Mouse (Mus musculus) adrenal gland, adult 8-10 months (tissue): ENCODE measurements around the gene Ccer2. TPM values are rescaled to one million over a fixed set of nuclear protein-coding genes. Genes with fewer than 3 reads are reported as not detected.

Source experiments
- DNase-seq: peaks from one replicate; pipeline ENCODE4 v3.0.0; 2022
- total RNA-seq, 4 experiments: library from RNA; stranded (reverse); gene quantifications; 2 replicates each; pipeline ENCODE4 v1.2.4; 2022

Gene Ccer2
- total RNA-seq, 4 experiments from 2014 or later, result not detected

DNA sequence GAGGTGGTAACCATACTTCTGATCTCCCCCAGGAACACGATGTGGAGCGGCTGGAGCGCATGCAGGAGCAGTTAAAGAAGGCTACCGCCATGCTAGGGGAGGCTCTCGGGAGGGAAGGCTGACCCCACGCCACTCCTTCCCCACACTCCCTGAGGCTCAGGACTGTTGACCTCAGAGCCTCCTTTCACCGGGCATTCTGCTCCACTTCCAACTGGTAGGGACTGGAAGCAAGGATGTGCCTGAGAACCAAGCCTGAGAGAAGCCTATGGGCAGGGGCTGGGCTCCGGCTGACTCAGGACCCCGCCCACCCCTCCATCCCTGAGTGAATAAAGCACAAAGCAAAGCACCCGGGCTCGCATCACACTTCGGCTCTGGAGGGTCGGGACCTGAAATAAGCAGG lies 2.6 kb downstream of the Ccer2 start:
- no peak for DNase-seq

DNA sequence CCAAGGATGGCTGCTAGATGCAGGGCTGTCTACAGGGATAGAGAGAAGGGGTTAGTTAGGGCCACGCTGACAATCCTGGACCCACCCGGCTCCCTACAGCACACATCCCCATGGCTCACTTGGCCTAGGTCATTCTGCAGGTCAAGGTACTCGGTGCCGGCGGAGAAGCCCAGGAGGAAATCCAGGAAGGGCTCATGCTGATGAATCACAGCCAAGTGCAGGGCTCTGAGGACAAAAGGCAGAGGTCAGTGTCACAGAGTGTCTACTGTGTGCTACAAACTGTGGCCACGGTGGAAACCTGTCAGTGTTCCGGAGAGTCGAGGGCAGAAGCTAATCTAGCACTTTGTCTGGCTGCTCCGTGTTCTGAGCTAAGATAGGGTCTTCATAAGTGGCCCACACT lies 5.9 kb downstream of the Ccer2 start:
- peak; percentile 52 for DNase-seq

DNA sequence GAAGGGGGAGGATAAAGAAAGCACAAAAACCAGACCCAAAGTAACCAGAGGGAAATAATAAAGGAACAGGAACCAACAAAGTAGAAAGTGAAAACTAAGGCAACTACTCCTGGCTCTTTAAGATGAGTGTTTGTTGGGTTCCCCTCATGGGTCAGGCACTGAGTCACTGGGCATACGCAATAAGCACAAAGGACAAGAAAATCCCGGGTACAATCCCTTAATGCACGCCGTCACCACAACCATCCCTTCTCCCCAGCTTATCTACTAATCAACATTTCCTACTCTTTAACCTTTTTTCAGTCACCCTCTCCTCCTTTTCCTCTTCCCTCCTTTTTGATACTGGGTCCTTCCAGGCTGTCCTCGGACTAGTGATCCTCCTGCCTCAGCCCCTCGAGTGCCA lies 9.2 kb downstream of the Ccer2 start:
- DNase-seq, result no peak

DNA sequence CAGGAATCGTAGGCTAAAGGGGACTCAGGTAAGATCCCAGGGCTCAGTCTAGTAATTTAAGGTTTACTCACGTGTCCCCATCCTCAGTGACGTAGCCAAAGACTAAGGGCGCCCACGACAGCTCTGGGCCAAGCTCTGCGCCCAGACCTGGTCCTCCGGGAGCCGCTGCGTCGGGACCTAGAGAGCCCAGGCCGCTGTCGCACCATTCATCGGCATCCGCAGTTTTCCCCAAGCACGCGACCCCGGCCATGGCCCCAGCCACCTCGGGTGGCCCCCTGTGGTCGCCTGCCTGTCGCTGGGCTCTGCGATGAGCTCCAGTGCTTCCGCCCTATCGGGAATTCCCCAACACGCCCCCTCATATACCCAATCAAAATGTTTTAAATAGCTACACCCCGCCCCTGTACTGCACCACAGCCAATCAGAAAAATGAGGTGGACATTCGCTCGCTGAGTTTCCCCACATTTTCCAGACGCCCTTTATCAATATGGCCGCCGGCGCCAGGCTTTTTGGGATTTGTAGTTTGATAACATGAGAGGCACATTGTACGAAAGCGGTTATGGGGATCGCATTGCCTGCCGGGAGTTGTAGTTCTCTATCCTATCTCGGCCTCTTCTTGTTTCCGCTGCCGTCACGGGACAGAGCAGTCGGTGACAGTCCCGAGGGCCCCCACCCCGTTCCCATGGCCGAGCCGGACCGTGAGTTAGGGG lies 10.4 kb downstream of the Ccer2 start, which contains the start of gene Sirt2:
Sirt2 (plus strand) TSS at position 563 of the 707 bp plus-strand sequence.
- peak; percentile 99 for DNase-seq

DNA sequence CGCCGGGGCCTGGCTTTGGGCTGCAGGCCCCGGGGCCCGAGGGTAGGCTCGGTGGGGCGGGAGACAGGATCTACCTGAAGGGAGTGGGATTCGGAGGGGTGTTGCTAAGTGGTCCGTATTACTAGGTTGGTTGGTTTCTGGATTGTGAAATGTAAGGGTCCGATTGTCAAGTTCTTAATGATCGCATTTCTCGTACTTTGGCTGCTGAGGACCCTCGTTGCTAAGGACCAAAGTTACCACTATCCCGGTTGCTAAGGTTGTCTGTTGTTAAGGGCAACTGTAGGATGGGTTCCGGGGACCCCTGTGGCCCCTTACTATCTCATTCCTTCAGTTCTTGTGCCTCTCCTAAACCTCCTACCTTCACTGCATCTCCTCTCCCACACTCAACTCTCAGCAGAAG lies 10.9 kb downstream of the Ccer2 start:
- no peak for DNase-seq

DNA sequence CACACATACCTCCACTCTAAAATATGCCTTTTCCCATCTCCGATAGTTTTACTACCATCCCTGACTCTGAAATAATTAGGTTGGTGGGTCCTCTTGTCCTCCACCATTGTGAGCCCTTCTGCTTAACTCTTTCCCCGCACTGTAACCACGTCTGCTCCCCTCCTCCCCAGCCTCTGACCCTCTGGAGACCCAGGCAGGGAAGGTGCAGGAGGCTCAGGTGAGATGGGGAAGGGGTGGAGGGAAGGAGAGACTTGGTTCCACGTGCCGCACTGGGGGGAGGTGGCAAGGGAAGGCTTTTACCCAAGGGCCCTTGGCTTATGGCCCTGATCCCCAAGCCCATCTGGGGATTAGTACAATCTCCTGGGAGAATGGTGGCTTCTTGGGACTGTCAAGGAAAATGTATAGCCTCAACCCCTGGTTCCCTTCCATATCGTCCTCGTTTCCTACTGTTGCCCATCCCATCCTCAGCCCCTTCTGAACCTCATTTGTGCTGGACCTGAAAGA lies 11.5 kb downstream of the Ccer2 start, which contains the start of gene Nfkbib:
Nfkbib (minus strand) TSS at position 51 of the 504 bp plus-strand sequence.
- no peak for DNase-seq

DNA sequence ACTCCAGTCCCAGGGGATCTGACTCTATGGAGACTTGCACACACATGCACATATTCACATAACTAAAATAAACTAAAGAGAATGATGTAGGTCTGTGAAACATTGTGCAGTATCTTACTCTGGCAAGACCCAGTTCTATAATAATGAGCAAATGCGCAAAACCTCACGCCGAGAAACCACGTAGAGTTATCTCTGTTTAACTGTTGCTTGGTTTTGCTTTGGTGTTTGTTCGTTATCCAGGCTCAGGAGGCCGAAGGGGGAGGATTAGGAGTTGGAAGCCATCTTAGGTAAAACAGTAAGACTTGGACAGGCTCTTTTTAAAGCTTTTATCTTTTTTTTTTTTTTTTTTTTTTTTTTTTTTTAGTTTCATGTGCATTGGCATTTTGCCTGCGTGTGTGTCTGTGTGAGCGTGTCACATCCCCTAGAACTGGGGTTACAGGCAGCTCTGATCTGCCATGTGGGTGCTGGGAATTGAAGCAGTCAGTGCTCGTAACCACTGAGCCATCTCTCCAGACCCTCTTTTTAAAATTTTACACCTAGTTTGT lies 13.5 kb downstream of the Ccer2 start:
- no peak for DNase-seq

DNA sequence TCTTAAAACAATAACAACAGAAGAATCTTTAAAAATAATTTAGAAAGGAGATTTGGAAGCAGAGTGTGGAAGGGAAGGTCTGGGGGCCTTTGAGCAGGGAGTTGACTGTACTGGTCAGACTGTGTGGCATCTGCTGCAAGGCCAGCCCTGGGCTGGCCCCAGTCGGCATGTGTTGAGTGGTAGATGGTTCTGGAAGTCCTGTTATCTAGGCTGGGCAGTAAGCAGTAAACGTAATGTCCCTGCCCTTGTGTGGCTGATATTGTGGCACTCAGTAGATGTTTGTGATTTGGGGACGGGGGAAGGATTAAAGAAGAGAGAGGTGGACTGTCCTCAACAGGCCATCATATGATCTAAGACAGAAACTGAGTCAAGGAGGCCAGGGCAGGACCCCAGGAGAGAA lies 14.3 kb downstream of the Ccer2 start:
- no peak for DNase-seq

DNA sequence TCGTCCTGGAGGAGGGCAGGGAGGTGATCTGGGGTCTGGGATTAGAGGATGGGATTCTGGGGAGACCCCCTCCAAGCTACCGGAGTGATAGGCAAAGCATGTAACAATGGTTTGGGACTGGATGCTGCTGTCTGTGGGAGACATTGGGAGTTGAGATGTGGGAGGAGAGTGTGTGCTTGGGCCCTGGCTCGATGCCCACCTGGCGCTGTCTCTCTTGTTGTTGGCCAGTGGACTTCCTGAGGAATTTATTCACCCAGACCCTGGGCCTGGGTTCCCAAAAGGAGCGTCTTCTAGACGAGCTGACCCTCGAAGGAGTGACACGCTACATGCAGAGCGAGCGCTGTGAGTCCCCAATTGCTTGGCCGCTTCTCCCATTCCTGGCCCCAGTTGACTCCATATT lies 15.9 kb downstream of the Ccer2 start:
- no peak for DNase-seq

DNA sequence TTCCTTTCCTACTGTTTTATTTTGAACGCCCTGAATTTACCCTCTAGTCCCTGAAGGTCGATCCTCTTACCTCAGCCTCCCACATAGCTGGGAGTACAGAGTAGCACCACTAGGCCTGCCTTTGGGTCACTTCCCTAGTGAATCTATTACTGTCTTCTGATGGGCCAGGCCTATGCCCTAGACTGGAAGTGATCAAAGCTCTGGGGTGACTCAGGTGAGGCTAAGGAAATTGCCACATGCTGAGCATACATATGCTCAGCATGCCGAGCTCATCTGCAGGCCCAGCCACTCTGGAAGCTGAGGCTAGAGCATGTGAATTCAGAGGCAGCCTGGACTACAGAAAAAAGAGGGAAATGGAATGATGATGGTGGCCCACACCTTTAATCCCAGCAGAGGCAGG lies 17.2 kb downstream of the Ccer2 start:
- DNase-seq, result no peak

DNA sequence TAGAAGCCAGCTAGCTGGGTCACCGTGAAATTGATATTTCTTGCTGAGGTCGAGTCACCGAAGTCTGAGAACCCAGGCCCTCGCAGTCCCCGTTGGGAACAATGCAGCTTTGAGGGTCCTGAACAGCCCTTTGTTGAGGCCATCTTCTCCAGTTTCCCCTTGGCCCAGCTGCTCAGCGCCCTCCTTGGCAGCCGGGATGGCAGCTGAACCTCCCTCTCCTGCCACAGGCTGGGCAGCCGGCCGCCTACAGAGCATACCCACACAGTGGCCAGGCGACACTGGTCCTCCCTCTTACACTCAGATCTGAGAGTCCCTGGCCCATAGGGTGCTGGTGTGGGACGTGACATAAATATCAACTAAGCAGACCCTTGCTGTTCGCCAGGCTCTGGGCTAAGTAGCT lies 18.2 kb downstream of the Ccer2 start:
- no peak for DNase-seq

DNA sequence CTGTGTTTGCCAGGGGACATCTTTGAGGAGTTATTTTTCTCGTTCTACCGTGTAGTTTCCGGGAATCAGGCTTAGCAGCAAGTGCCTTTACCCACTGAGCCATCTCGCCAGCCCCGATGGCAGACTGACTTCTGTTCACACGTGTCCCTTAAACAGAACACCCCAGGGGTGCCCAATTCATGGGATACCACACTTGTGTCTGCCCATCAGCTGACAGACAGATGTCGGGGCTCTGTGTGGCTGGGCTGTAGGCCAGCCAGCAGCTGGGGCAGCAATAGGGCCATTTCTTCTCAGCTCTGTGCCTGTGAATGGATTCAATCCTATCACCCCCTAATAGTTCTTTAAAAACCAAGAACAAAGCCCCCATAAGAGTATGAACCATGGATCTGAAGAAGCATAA lies 19.2 kb downstream of the Ccer2 start:
- no peak for DNase-seq

DNA sequence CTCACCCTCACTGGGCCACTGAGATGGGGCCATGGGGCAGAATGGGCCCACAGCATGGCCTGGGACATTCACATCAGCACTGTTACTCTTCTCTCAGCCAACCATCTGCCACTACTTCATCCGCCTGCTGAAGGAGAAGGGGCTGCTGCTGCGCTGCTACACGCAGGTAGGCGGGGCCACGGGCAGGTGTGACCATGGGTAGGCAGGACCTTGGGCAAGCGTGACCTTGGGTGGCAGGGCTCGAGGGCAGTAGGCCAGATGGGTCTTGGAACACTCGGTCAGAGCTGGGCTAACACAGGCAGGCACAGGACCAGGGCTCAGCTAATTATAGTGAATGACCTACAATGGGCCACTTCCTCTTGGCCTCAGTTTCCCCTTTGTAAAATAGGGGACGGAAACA lies 22.9 kb downstream of the Ccer2 start:
- no peak for DNase-seq

DNA sequence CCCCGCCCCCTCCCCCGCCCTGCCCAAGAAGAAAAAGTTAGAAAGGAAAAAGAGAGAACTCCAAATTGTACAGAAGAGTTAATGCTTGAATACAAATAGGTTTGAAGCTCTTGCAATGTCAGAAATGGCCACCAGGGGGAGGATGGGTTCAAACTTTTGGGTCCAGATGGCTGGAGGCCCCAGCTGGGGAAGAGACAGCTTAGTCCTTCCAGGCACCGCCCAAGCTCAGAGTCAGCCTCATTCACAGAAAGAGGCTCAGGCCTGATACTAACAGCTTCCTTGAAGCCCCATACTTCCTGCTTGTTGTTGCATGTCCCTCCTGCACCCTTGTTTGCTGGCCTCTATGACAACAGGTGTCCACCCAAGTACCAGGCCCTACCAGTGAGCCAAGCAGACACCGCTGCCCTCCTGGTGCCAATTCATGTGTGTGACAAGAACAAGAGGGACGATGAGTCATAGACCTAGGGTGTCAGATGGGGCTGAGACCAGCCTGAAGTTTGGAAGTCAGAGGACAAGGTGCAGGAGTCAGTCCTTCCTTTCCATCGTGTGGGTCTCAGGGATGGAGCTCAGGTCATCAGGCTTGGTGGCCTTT lies 24.2 kb downstream of the Ccer2 start:
- DNase-seq, result peak; percentile 69

DNA sequence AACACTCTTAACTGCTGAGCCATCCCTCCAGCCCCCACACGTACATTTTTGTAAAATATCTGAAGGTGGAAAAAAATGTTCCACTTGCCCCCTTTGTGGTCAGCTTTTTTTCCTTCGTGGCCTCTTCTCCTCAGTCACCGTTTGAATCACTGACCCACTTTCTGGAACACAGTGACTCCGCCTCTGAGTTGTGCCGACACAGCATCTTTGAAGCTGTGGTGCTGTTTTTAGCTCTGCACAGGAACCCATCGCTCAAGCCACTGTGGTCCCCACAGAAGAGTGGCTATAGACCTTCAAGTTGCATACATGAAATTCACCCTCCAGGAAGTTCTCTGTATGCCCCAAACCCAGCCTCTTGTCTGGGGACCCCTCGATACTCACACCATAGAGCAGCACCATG lies 24.9 kb downstream of the Ccer2 start:
- DNase-seq, result no peak

DNA sequence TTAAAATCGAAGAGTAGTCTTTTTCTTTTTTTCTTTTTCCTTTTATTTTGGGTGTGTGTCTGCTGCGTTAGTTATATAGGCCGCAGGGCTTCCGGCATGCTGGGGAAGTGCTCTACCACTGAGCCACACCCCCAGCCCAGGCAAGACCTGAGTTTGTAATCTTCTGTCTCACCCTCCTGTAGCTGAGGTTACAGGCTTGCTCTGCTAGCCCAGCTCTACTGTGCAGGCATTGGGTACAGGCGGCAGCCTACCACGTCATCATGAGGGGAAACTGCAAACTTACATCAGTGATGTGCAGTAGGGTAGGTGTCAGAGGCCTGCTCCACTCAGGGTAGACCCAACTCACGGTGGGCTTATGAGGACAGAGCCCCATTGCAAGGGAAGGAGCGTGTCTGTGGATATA lies 25.3 kb downstream of the Ccer2 start:
- DNase-seq, result no peak

DNA sequence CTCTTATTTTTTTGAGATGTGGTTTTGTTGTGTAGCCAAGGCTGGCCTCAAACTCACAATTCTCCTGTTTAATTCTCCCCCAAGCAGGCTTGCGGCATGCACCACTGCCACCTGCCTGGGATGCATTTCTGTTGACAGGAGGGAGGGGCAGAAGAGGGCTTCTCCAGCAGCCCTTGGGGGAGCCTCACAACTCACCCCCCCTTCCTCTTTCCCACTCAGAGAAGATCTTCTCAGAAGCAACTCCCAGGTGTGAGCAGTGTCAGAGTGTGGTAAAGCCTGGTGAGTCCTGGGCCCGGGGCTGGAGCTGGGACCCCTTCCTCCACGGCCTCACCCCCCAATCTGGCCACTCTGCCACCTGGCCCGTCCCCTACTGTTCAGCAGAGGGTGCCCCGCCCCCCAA lies 29.2 kb downstream of the Ccer2 start:
- no peak for DNase-seq

DNA sequence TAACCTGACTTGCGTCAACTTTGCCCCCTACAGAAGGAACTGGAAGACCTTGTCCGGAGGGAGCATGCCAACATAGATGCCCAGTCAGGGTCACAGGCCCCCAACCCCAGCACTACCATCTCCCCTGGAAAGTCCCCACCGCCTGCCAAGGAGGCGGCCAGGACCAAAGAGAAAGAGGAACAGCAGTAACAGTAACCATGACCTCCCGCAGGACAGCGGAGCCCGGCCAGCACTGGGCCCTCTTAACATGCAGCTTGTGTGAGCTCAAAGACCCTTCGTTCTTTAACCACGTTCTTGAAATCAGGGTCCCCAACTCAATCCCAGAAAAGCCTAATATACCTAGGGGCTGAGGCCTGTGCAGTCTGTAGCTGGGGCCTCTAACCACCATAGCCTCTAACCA lies 31.9 kb downstream of the Ccer2 start:
- no peak for DNase-seq

DNA sequence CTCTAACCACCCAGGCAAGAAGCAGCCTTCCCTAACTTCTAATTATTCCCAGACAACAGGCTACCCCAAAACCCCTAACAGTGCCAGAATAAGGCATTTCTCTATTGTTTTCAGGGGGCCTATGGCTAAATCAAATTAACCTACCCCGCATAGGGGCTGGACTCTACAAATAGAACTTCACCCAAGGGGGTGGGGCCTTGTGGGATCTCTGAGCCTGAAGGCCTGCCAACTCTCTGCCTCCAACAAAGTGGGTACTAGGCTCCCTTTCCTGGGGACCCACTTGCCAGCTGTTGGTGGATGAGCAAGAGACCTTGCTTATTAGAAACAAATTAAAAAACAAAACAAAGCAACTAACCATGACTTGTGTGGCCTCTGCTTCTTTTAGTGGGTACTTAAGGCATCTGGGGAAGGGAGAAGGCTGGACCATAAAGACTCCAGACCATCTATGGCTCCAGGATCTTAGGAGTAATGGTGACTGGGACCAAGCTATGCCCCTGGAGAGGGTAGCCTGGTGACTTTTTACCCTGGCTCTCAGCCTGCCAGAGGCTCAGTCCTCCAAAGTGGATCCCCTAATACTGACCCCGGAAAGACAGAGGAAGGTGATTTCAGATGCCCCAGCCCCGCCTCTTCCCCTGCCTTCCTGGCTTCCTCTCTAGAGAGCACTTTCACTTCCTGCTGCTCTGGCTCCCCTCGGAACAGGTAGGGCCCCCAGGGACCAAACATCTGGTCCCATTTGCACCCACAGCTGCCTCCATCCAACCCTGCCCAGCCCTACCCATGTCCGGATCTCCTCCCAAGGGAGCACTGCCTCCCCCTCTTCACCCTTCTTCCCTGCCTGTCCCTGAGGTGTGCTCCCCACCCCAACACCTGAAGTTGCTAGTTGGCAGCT lies 32.6 kb downstream of the Ccer2 start, which contains the start of gene Rinl:
Rinl (plus strand) TSS at position 663 of the 889 bp plus-strand sequence.
- DNase-seq, result no peak

DNA sequence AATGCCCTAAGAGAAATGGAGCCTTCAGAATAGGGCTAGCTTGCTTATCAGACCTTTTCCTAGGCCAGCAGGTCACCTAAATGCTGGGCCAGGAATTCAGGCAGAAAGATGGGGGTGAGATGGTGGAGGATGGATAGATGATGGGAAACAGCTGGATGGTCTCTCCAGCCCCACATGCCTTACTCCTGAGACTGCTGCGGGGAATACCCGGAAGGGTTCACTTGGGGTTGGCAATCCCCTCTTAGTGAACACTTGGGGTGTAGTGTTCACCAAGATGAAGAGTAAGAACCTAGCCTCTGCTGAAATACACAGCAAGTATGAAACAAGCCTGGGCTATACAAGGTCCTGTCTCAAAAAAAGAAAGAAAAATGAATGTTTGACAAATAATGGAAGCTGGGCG lies 33.3 kb downstream of the Ccer2 start:
- DNase-seq, result no peak

DNA sequence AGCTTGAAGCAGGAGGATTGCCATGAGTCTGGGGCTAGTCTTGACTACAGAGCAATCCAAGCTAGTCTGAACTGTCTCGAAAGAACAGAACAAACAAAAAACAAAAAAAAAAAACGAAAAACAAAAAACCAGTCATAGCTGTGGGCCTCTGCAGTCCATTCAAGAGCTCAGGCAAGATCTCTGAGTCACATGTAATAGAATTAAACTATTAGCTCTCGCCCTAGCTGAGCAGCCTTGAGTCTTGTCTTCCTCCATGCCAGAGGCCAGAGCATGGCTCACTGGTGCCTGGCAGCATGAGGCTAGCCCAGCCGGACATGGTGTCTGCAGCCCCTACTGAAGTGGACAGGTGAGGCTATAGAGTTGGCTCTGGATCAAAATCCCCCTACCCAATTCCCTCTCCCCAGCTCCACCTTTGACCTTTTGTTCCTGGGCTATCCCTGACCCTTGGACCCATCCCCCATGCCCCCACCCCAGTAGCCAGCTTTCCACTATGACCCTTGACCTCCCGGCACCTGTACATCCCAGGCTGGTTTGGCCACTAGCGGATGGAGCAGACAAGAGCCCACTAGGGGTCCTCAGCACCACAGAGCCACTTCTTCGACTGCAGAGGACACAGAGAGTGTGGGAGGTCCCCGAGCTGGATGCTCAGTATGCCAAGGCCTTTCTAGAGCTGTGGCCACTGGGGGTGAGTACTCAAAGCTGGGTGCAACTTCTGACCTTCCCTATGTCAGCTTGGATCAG lies 34.3 kb downstream of the Ccer2 start:
- no peak for DNase-seq

DNA sequence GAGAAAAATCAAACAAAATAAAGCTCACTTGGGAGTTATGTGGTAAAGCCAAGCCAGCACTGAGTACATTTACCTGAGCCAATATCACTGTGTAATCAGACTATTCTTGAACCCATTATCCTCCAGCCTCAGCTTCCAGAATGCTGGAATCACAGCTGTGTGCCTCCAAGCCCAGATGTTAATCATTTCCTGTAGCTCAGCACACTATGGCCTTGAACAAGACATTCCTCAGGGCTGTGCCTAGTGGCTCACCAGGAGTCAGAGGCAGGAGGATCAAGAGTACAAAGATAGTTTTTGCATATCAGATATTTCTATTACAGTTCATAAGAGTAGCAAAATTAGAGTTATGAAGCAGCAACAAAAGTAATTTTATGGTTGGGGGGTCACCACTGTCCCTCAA lies 35.7 kb downstream of the Ccer2 start:
- no peak for DNase-seq
